Comparison of ENCODE assay signal across 8 mouse cellular contexts in the genomic region with DNA sequence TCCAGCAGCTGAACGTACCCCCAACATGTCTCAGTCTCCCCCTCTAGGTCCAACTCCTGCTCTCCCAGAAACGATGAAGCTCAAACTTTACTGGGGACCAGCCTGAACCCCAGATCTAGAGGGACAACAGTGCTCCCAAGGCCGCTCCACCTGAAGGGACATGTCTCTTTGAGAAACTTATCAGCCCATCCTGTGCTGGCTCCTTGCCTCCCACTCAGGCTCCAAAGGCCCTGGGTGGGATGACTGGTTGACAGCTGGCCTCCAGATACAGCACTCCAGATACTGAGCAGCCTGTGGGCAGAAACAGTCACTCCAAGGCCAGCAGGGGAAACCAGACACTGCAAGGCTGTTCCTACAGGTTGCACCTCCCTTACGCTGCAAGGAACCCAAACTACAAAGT. TPM values are rescaled to one million over a fixed set of nuclear protein-coding genes. Genes with fewer than 3 reads are reported as not detected.
DNase-seq lines count a peak whose midpoint lies in the region; ATAC-seq lines count a peak whose summit lies in the region.

No protein-coding gene starts in this region.

- peak; percentile 56 to 75 for DNase-seq in adrenal gland, adult (ENCODE audit: inconsistent age in 2 of 2, low spot score in 1 of 2)
- DNase-seq in adrenal gland, adult 8-10 months: no peak
- DNase-seq in ovary, postnatal 36 days (ENCODE audit: low spot score): peak; percentile 19
- no peak for DNase-seq in ovary, postnatal 14 days (ENCODE audit: low spot score)
- no peak for DNase-seq in c-Kit-positive CD71-positive TER-119-positive erythroid progenitor cells, embryonic 14.5 days (ENCODE audit: low spot score)
- no peak for DNase-seq in thymus, adult 18-20 months

- H3K4me1 ChIP-seq in hindbrain, embryonic 13.5 days (replicated peaks): peaks cover 30% of the 10 kb centered on the region

- H3K36me3 ChIP-seq in hindbrain, embryonic 13.5 days: peaks cover 4% of the 10 kb centered on the region; the same call in 1 of the 2 replicates

- 46% methylated on average over 4 of the region's 4 CpGs for WGBS in hindbrain, embryonic 13.5 days

- H3K9ac ChIP-seq in hindbrain, embryonic 13.5 days: peak overlapping the region; percentile 79

- ATAC-seq in hindbrain, embryonic 13.5 days (ENCODE audit: low FRiP score): peak; percentile 27
- ATAC-seq in megakaryocyte-erythroid progenitor cell, adult 5-6 weeks (replicated peaks; ENCODE audit: low FRiP score, low TSS enrichment, poor library complexity, severe bottlenecking): peak; percentile 23; the same call in 1 of the 2 replicates

- no peaks in the 10 kb centered on the region for H3K9me3 ChIP-seq in hindbrain, embryonic 13.5 days

- peak overlapping the region; percentile 90 for H3K27ac ChIP-seq in hindbrain, embryonic 13.5 days

- peak overlapping the region; percentile 69 for H3K4me2 ChIP-seq in hindbrain, embryonic 13.5 days

- no peaks in the 10 kb centered on the region for H3K27me3 ChIP-seq in hindbrain, embryonic 13.5 days

- H3K4me3 ChIP-seq in hindbrain, embryonic 13.5 days: peak overlapping the region; percentile 56

RNA-seq across cellular contexts. Expression of gene Usp27x, which starts 1.0 kb away (rescaled TPM):
- total RNA-seq in adrenal gland, adult 8-10 months (2022): 10 to 100 TPM; 27.7 to 36.7 (median 32.1) TPM
- 1.6 and 1.9 TPM in 2 replicates for polyA plus RNA-seq in hindbrain, embryonic 13.5 days (2015; fragmentation: Nextera tagmentation; extraction: Ambion mirVana)
- total RNA-seq in megakaryocyte-erythroid progenitor cell, adult 5-6 weeks (2014; fragmentation: Nextera tagmentation): 0.22 and 0.48 TPM in 2 replicates
- 0.95 TPM in 1 of 2 replicates, not detected in the other for total RNA-seq in megakaryocyte-erythroid progenitor cell, adult 5-6 weeks (2017)

RNA-seq across cellular contexts. Expression of gene Clcn5, which starts 57.4 kb away (rescaled TPM):
- 10 to 100 TPM; 34.3 to 36.6 (median 36.2) TPM for total RNA-seq in adrenal gland, adult 8-10 months (2022)
- polyA plus RNA-seq in hindbrain, embryonic 13.5 days (2015; fragmentation: Nextera tagmentation; extraction: Ambion mirVana): 7.5 and 7.6 TPM in 2 replicates
- 2.0 and 2.2 TPM in 2 replicates for total RNA-seq in megakaryocyte-erythroid progenitor cell, adult 5-6 weeks (2014; fragmentation: Nextera tagmentation)
- total RNA-seq in megakaryocyte-erythroid progenitor cell, adult 5-6 weeks (2017): 1.5 and 4.0 TPM in 2 replicates

Comparison
In these comparisons a context has a peak if more than half of its experiments do, and no peak if none do; other contexts are left out.
1. DNase-seq: peak in adrenal gland, adult (2 of 2) and ovary, postnatal 36 days (single experiment); none in adrenal gland, adult 8-10 months (single experiment), ovary, postnatal 14 days (single experiment), c-Kit-positive CD71-positive TER-119-positive erythroid progenitor cells, embryonic 14.5 days (single experiment) and thymus, adult 18-20 months (0 of 2).
2. RNA of gene Usp27x, which starts 1.0 kb away (total RNA-seq): 27.7 to 36.7 TPM in adrenal gland, adult 8-10 months; 0.22 to 0.95 TPM in megakaryocyte-erythroid progenitor cell, adult 5-6 weeks; every median in the first group is over 10 times any median in the second.
3. RNA of gene Clcn5, which starts 57.4 kb away (total RNA-seq): 34.3 to 36.6 TPM in adrenal gland, adult 8-10 months; 1.5 to 4.0 TPM in megakaryocyte-erythroid progenitor cell, adult 5-6 weeks; every median in the first group is over 4 times any median in the second.